Mouse (Mus musculus) naive thymus-derived CD4-positive, alpha-beta T cell, adult 2 months (primary cell): ENCODE data around the gene Pitpnm2.

Source experiments
- DNase-seq: peaks from one replicate; pipeline ENCODE4 v3.0.0-alpha.2; 2011; ENCODE audit warnings: low read depth

The Pitpnm2 gene

GRCm38 (mm10) chr5:124093852-124094604 lies 155.5 kb downstream of the Pitpnm2 start:
- peak; percentile 21 for DNase-seq

GRCm38 (mm10) chr5:124093120-124093794 lies 156.3 kb downstream of the Pitpnm2 start:
- no peak for DNase-seq

GRCm38 (mm10) chr5:124091951-124092406 lies 157.6 kb downstream of the Pitpnm2 start:
- DNase-seq = no peak

- no peak for DNase-seq
Measured at GRCm38 (mm10) chr5:124089868-124090267, 159.7 kb downstream of the Pitpnm2 start.

GRCm38 (mm10) chr5:124086876-124087275 lies 162.7 kb downstream of the Pitpnm2 start:
- no peak for DNase-seq

GRCm38 (mm10) chr5:124085513-124085912 lies 164.0 kb downstream of the Pitpnm2 start:
- no peak for DNase-seq

- peak; percentile 92 for DNase-seq
Measured at GRCm38 (mm10) chr5:124084588-124085173, 164.9 kb downstream of the Pitpnm2 start.

GRCm38 (mm10) chr5:124083850-124084587 lies 165.5 kb downstream of the Pitpnm2 start:
- DNase-seq = peak; percentile 89

- peak; percentile 64 for DNase-seq
Measured at GRCm38 (mm10) chr5:124082941-124083688, 166.4 kb downstream of the Pitpnm2 start.

- peak; percentile 45 for DNase-seq
Measured at GRCm38 (mm10) chr5:124082447-124082846, 167.1 kb downstream of the Pitpnm2 start.

- DNase-seq = peak; percentile 70
Measured at GRCm38 (mm10) chr5:124079880-124080279, 169.7 kb downstream of the Pitpnm2 start.

GRCm38 (mm10) chr5:124078794-124079416 lies 170.7 kb downstream of the Pitpnm2 start:
- peak; percentile 86 for DNase-seq

- DNase-seq = peak; percentile 59
Measured at GRCm38 (mm10) chr5:124077856-124078460, 171.6 kb downstream of the Pitpnm2 start.

GRCm38 (mm10) chr5:124077241-124077640 lies 172.3 kb downstream of the Pitpnm2 start:
- DNase-seq = no peak

GRCm38 (mm10) chr5:124076559-124076958 lies 173.0 kb downstream of the Pitpnm2 start:
- DNase-seq = no peak

GRCm38 (mm10) chr5:124075716-124076115 lies 173.8 kb downstream of the Pitpnm2 start:
- DNase-seq = peak; percentile 70

- DNase-seq = peak; percentile 87
Measured at GRCm38 (mm10) chr5:124074845-124075307, 174.7 kb downstream of the Pitpnm2 start.

- DNase-seq = no peak
Measured at GRCm38 (mm10) chr5:124073682-124074081, 175.9 kb downstream of the Pitpnm2 start.

- DNase-seq = no peak
Measured at GRCm38 (mm10) chr5:124069657-124070056, 179.9 kb downstream of the Pitpnm2 start.
